Mouse (Mus musculus): Measurements from ENCODE around the gene Gmds.
A peak's percentile ranks its signal among the peaks of the same experiment; 100 is the strongest.

Gmds gene

DNA sequence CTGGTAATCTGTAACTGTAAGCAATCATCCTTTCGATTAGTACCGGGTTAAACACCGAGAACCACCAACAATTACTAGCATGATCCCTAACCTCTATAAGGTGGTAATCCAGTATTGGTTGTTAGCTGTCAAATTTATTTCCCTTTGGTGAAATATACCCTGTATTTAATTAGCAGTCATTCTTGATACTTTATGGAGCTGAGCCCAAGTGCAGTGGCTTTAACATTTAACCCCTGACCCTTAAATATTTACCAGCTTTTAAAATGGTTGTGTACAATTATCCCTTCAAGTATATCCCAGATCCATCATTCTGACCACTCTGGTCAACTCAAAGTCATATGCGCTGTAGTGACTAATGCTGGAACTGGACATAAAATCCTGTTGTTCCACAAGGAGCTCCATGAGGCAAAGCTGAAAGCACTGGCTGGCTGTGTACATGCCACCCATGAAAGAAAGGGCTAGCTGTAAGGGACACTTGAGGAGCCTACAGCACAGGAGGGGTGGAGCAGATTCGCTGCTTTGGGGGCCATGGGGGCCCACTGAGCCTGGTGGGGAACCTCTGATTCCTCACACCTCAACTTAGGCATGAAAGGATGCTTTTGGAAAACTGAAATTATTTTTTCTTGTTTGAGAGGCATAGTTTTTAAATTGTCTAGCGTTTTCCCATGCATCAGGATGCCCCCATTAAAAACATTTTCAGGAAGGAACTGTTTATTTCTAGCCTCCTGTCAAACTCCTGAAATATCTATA is 312.1 kb downstream of the Gmds start:
- no peak for DNase-seq (ENCODE audit: low spot score in 2 of 2)

DNA sequence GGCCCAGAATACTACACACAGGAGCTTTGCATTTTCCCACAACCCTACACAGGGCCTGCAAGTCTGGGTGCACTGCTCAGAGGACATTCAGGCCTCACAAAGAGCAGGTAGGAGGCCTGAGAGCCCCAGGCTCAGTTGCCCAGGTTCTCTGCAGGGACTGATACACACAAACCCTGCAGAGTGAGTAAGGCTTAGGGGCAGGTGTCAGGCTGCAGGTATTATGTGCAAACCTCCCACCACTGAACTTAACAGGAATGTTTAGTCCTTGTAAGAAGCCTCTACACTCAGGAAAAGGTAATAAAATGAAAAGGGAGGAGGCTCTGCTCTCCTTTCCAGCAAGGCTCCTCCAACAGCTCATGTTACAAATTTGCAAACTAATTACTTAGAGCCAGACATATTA is 313.7 kb downstream of the Gmds start:
- DNase-seq (ENCODE audit: low spot score in 2 of 2): no peak

DNA sequence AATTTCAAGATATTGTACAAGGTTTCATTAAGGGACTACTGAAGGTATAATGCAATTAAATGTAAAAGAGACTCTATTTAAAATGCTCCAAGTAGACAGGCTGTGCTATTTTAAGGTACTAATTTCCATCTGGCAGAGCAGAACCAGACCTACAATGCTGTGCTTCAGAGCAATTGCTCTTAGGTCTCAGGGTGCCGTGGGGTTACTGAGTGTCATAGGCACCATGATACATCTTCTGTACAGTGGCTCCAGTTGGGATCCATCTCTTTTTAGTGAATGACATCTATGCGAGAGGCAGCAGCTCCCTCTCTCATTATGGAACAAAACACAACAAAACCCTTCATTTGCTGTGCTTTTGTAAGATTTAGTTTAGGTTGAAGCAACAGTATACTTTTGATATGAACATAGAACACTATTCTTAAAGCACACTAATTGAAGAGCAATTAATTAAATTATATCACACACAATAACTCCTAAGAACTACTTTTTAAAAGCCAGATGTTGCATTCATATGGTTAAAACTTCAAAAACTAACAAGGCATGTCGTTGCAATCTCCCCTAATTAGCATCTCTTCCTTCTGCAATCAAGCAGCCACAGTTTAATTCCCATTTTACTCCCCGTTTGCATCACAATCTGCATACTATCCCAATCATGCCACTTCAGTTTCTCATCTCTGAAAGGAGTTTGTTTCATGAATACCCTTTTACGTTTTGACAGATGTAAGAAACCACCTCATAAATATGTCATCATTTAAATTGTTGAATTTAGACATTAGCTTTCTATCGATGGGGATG is 317.9 kb downstream of the Gmds start:
- no peak for DNase-seq (ENCODE audit: low spot score in 2 of 2)

DNA sequence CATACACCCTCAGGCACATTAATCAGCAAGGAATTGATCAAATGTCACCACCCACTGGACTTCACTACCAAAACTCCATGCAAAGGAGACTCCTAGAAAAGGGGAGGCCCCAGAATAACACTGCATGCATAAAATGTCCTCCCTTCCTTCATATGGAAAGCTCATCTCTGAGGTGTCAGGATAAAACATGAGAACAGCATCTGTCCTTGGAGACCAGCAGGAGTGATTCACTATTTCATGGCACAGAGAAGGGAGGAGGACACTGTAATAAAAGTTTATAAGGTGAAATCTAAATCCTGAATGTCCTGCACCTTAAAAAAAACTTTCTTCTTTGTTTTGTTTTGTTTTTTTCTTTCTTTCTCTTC is 319.3 kb downstream of the Gmds start:
- DNase-seq (ENCODE audit: low spot score in 2 of 2): no peak

DNA sequence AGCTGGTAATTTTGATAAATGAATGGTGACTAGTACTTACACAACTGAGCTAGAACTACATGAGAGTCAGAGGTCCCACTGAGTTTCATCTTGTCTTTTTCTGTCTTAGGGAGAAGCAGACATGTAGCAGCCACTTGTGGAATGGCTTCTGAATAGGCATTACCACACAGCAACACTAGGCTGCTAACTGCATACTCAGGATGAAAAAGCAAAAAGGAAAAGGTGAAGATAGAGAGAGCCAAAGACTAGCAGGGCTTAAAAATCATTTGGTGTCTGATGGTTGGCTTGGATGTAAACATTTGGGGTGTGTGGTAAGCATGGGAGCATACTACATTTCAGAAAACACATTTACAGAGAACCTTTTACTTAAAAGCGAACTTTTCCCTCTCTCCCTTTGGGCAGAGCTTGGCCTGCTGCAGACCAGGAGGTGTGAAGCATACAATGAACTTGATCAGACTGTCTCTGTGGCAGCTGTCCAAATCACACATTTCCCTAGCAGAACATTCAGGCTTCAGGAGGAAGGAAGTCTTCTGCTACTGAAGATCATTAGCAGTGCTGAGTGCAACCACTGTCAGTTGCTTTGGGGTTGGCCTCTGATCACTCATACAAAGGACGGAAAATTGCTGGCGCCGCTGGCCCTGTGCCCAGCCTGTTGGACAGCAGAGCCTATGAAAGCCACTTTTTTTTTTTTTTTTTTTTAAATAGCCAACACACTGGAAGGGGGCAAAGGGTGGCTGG is 319.9 kb downstream of the Gmds start:
- no peak for DNase-seq (ENCODE audit: low spot score in 2 of 2)

DNA sequence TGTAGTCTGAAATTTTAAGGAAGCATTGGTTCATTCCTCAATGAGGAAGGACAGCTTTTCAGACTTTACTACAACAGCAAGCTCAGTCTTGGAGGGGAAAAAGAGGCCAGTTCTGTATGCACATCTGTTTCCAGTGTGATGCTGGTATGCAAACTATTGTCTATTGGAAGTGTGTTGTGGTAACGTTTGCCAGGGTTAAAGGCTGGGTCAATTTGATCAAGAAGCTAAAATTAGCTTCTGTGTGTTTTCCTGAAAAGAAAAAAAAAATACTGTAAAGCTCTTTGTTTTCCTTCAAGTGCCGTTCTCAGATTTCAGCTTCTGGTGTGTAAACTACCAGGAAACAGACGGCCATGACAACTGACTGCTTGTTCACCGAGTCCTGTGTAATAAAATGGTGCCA is 329.7 kb downstream of the Gmds start:
- no peak for DNase-seq (ENCODE audit: low spot score in 2 of 2)

DNA sequence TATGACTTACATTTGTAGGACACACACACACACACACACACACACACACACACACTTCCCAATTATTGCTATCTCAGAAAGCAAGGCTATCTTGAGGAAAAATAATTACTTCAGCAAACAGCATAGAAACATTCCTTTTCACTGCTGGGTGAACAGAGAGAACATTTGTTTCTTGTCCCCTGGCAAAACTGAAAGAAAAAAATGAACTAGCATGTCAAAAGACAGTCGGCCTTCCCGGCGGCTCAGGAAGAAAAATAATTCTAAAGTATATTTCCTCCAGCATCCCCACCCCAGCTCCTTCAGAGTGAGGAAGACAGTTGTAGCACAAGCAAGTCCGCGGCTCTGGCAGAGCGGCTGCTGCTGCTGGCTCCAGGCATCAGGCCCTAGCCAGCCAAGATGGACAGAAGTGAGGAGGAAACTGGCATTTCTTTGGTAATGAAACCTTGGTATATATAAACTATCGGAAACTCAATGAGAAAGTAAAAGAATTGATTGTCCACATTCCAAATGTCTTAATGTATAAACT is 330.4 kb downstream of the Gmds start:
- DNase-seq (ENCODE audit: low spot score in 2 of 2): no peak

DNA sequence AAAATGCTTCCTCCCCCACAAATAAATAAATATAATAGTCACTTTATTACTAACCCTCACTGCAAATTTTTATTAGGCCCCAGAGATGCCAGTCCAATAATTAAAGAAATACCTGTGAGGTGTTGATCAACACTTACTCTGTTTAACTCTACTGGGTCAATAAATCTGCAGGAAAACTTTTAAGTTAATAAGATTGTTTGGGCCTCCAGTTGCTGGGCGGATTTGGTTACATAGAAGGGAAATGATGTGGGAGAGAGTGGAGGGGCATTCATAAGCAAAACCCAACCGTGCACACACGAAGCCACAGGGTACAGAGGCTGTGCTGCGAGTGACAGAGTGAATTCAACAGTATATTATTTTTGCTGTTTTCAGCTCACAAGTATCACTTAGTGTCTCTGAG is 345.1 kb downstream of the Gmds start:
- no peak for DNase-seq (ENCODE audit: low spot score in 2 of 2)

DNA sequence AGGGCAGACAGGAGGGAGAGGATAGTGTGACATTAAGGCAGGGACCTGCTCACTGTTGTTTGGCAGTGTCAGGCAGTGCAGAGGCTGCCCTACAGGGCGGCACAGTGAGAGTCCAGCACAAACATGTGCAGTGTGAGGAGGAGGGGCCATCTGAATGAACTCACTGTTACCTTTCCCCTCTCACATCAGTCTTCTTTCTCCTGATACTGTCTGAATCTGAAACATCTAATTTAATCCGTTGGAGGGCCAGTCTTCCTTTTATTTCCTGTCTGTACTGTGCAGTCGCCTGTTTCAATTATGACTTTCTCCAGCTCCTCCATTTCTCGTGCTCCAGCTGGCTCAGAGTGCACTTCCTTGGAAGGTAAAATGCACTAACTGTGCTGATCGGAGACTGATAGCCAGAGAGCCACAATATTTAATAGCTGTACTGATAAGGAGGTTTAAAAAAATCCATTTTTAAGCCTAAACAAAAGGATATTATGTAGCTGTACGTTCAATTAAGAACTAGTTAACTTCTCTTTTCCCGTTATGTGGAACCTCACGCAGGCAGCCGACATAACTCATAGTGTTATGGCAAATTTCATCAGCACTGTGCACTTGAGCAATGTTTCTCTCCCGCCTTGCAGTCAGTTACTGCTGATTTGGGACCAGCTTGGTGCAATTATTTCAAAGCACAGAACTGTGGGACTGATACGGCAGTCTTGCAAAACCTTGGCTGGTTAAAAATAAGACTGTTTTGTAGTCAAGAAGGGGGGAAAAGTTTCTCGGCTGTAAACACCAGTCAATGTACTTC is 345.9 kb downstream of the Gmds start:
- DNase-seq (ENCODE audit: low spot score in 2 of 2): no peak

DNA sequence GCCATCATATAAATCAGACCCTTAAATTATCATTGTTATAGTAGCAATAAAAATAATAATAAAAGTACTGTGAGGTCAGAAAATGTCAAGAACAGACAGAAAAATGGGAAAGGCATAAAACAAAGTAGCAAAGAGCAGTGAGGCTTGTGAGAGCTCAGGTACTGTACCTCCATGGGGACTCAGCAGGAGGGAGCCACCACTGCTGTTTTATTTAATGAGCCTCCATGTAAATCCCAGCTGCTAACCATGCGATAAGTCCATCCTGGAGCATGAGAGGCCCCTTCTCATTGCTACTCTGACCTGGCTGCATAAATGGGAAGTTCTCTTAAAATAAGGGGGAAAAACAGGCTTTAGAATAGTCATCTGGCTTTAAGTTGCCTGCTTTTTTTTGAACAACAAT is 357.3 kb downstream of the Gmds start:
- DNase-seq (ENCODE audit: low spot score in 2 of 2): no peak

DNA sequence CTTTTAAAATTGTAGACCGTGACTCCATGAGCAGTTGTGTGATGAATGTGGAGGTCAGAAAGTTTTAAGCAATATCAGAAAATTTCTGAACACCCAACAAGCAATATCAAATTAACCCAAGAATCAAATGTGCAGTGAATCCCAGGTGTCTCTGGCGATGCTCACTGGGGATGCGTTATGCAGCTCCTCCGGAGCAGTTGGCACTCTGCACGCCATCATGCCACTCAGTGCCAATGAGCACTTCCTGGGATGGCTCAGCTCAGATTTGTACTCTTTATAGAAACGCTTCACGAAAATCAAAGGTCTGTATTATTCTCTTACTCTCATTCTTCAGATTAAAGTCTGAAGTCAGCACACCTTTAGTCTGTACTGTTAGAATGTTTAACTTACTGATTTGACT is 360.4 kb downstream of the Gmds start:
- no peak for DNase-seq (ENCODE audit: low spot score in 2 of 2)

DNA sequence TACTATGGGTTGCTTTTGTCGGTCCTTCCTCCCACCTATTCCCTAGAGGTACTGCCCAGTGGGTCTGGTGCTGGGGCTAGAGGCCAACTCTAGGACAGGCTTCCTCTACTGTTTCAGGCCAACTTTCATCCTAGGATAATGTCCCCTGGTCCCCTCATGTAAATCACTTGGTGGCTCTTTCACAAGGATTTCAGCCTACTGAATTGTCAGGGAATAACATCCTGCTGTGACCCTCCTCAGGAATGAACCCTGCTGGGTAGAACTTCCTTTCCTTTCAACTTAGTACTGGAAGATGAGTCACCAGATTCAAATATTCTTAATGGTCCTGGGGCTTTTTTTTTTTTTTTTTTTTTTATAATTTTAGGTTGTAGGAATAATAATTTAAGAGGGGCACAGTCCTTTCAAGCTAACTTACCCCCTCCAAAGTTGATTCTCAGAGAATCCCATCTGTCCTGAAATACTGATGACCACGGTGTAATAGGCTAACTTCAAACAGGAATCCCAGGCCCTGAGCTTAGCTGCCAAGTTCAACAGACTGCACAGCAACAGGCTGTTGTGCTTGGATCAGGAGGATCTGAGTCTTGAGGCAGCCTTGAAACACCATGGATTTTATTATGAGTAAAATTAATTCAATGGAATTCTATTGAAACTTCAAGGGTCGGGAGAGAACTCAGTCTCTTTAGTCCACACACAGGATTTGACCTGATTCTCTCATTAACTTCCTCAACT is 363.6 kb downstream of the Gmds start:
- no peak for DNase-seq (ENCODE audit: low spot score in 2 of 2)

DNA sequence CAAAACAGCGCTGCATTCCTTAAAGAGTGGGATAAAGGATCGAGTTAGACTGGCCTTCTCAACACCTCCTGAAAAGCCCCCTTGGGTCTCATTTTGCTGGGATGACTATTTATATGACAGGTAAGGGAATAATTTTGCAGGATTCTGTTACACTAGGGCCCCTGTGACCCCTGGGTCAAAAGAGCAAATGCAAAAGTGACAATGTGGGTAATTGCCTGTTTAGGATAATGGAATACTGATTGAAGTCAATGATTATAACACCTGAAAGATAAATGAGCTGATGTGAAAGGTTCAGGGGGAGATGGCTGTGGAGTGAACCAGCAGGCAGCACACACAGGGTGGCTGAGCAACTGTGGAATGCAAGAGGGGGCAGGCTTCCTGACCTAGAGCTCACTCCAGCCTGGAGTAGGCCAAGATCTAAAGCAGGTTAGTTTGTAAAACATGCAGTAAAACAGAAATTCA is 367.5 kb downstream of the Gmds start:
- DNase-seq (ENCODE audit: low spot score in 2 of 2): no peak

DNA sequence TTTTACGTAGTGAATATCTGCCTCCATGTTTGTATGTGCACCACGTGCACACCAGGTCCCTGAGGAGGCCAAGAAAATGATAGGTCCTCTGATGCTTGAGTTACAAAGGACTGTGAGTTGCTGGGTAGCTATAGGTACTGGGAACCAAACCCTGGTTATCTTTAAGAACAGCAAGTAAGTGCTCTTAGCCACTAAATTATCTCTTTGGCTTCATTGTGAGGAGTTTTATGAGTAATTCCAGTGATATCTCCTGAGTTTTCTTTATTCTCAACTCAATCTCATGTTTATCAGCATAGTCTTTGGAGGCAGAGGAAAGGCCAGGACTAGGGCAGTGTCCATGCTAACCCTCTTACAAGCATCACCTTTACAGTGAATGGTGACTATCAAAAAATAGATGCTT is 370.3 kb downstream of the Gmds start:
- no peak for DNase-seq (ENCODE audit: low spot score in 2 of 2)

DNA sequence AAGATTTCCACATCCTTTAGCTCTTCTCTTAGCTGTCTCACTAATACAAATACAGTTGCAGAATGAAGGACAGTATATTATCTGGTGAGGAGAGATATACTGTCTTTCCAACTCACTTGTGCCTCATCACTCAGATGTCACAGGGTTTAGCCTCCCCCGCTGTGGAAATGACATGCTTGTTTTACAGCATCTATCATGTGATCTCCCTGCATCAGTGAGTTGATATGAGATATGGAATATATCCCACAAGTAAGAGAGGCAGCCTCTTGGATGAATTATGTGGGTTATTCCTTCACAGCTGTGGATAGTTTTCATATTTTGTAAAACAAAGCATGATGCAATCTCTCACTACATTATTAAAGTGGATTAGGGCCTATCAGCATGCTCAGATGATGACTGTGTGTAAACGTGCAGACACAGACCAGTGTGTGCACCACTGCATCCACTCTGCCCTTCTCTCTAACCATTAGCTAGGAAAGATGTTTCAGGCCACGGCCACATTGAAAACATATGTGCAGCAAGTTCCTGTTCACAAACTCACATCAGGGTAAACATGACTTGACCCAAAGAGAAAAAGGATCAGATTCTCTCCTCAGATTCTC is 371.5 kb downstream of the Gmds start:
- no peak for DNase-seq (ENCODE audit: low spot score in 2 of 2)

DNA sequence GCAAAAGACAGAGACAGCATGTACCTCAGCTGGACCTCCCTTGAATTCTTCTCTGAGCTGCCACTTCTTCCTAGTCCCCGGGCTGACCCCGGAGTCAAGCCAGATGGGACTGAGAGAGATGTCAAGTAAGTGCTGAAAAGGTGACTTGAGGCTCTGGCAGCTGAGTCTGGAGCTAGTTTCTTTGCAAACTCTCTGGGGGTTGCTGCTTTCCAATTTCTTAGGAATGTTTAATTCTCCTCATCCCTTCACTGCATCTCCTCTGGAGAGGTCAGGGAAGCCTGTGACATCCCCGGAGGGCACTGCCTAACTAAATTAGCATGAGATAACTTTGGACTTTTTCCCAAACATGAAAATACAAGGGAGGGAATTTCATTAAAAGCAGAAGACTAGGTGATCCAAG is 378.0 kb downstream of the Gmds start:
- no peak for DNase-seq (ENCODE audit: low spot score in 2 of 2)

DNA sequence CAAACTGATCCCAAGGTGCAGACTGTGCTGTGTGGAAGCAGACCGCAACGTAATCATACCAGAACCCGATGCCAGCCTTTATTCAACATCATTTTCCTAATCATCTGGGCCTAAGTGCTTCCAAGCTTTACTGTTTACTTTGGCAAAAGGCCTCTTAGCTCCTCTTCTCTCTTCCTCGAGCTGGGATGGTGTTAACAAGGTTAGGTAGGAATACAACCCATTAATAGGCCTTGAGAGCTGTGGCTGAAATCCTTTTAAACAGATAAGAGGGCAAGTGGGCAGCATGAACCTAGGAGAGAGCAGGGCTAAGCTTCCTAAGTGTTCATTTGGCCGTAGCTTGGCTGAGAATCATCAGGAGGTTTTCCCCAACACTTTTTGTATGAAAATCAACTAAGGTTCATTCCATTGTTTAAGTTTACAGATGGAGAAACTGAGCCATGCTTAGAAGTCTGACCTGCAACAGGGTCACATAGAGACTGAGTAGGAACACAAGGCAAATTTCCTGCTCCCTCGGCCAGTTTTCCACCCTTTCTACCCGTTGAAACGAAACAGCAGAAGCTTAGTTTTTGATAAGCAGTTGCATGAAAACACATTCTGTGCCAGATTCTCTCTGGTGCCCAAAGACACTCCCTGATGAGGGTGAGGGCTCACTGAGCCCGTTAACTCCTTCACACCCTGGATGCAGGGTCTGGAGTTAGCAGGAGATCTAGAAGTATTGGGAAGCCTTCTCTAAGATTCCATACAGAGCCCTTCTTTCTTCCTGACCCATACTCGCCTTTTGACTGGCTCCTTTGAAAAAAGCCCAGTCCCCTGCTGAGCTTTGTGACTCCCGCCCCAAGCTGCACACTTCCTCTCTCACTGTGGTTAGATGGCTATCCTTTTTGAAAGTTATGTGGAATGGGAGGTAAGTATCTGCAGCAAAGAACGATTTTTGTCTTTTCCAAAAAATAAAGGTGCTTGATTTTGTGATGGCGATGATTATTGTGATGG is 379.9 kb downstream of the Gmds start:
- no peak for DNase-seq (ENCODE audit: low spot score in 2 of 2)

DNA sequence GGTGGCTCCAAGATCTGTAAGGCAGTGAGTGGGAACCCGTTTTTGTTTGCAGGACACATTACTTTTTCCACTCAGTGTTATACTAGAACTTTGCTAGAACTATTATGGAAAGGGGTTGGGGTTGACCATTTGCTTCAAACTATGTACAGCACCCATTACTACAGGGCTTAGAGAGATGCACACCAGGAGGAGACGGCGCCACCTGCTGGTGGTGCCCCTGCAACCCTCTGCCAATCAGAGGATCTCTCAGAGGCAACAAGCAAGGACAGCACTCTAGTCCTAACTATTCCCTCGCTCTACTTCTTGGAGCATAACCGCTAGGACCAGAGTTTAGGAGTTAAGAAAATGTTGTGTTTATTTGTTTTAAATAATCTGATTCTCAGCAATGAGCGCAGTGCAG is 382.0 kb downstream of the Gmds start:
- peak; percentile 11 to 54 for DNase-seq (ENCODE audit: low spot score in 2 of 2)

DNA sequence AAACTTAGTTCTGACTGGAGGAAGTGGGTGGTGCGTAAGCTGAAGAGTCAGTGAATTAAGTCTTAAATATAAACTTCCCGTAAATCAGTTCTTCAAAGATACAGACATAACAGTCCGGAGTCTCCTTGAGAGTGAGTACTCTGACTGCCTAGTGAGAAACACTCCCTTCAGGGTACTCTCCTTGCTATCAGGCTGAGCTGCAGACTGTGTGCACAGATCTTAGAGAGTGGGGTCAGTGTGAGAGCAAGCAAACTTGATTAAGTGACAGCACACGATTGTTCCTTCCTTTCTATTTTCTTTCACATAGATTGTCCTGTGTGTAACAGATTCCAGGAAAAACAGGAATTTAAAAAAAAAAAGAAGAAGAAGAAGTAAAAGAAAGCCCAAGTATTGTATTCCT is 382.4 kb downstream of the Gmds start:
- DNase-seq (ENCODE audit: low spot score in 2 of 2): no peak

All from thymus, postnatal 10 days (tissue).